Mouse (Mus musculus): ENCODE measurements around the gene F2rl2. TPM values are rescaled to one million over a fixed set of nuclear protein-coding genes. Genes with fewer than 3 reads are reported as not detected.
A peak's percentile ranks its signal among the peaks of the same experiment; 100 is the strongest.

F2rl2 gene
- 2.3 TPM in 2 replicates for polyA plus RNA-seq (2014; fragmentation: Nextera tagmentation; extraction: Ambion mirVana)

GRCm38 (mm10) chr13:95696654-95697163 is at the start of gene F2rl2:
Gene F2rl2, plus strand, starts transcription at chr13:95696853.
- H3K4me1 ChIP-seq (ENCODE audit: control insufficient read depth, insufficient read depth, low read length) = 0 out of 2 replicates have a peak, but pooled peaks cover 2% of the 10 kb centered on the region
- H3K36me3 ChIP-seq (ENCODE audit: control insufficient read depth, insufficient read depth, low read length) = no peaks in the 10 kb centered on the region
- no peak within 1 kb of the TSS for H3K4me3 ChIP-seq (ENCODE audit: low read depth, low read length)
- H3K9me3 ChIP-seq (ENCODE audit: control insufficient read depth, low read length) = no peaks in the 10 kb centered on the region
- 79% methylated on average over 4 of the region's 4 CpGs for WGBS
- H3K4me2 ChIP-seq (ENCODE audit: low read depth, severe bottlenecking) = no peak within 1 kb of the TSS
- H3K27ac ChIP-seq (replicated peaks; ENCODE audit: low read depth, low read length) = no peak within 1 kb of the TSS
- H3K27me3 ChIP-seq (ENCODE audit: control insufficient read depth, insufficient read depth, low read length) = no peaks in the 10 kb centered on the region
- ATAC-seq (ENCODE audit: insufficient number of reproducible peaks, low FRiP score, low TSS enrichment, low read depth) (no peak), DNase-seq (ENCODE audit: low spot score) (no peak)
- H3K9ac ChIP-seq (ENCODE audit: low read length) = no peak within 1 kb of the TSS

- 14% methylated on average over 4 of the region's 4 CpGs for WGBS
- H3K9me3 ChIP-seq (ENCODE audit: control insufficient read depth, low read length) = no peaks in the 10 kb centered on the region
- H3K27ac ChIP-seq (replicated peaks; ENCODE audit: low read depth, low read length) = peak overlapping the region; percentile 63; the same call in 1 of the 2 replicates
- H3K36me3 ChIP-seq (ENCODE audit: control insufficient read depth, insufficient read depth, low read length) = 0 out of 2 replicates have a peak, but pooled peaks cover 3% of the 10 kb centered on the region
- ATAC-seq (ENCODE audit: insufficient number of reproducible peaks, low FRiP score, low TSS enrichment, low read depth) (0 out of 2 replicates have a peak, but pooled peaks have one; percentile 22), DNase-seq (ENCODE audit: low spot score) (peak; percentile 54)
- H3K9ac ChIP-seq (ENCODE audit: low read length) = no peak overlapping the region
- no peaks in the 10 kb centered on the region for H3K27me3 ChIP-seq (ENCODE audit: control insufficient read depth, insufficient read depth, low read length)
- H3K4me2 ChIP-seq (ENCODE audit: low read depth, severe bottlenecking) = no peak overlapping the region
- no peak overlapping the region for H3K4me3 ChIP-seq (ENCODE audit: low read depth, low read length)
- H3K4me1 ChIP-seq (ENCODE audit: control insufficient read depth, insufficient read depth, low read length) = peaks cover 12% of the 10 kb centered on the region; the same call in 1 of the 2 replicates
Observed at GRCm38 (mm10) chr13:95647248-95647647, 49.4 kb upstream of the F2rl2 start.

GRCm38 (mm10) chr13:95649941-95650340 is 46.7 kb upstream of the F2rl2 start:
- no peak overlapping the region for H3K9ac ChIP-seq (ENCODE audit: low read length)
- H3K27ac ChIP-seq (replicated peaks; ENCODE audit: low read depth, low read length) = no peak overlapping the region
- 0 out of 2 replicates have a peak, but pooled peaks cover 3% of the 10 kb centered on the region for H3K36me3 ChIP-seq (ENCODE audit: control insufficient read depth, insufficient read depth, low read length)
- H3K4me3 ChIP-seq (ENCODE audit: low read depth, low read length) = no peak overlapping the region
- H3K27me3 ChIP-seq (ENCODE audit: control insufficient read depth, insufficient read depth, low read length) = no peaks in the 10 kb centered on the region
- ATAC-seq (ENCODE audit: insufficient number of reproducible peaks, low FRiP score, low TSS enrichment, low read depth) (no peak), DNase-seq (ENCODE audit: low spot score) (no peak)
- peaks cover 10% of the 10 kb centered on the region; the same call in 1 of the 2 replicates for H3K4me1 ChIP-seq (ENCODE audit: control insufficient read depth, insufficient read depth, low read length)
- no peaks in the 10 kb centered on the region for H3K9me3 ChIP-seq (ENCODE audit: control insufficient read depth, low read length)
- WGBS = 88% methylated on average over 3 of the region's 3 CpGs
- no peak overlapping the region for H3K4me2 ChIP-seq (ENCODE audit: low read depth, severe bottlenecking)

- Histone ChIP-seq H3K9ac (ENCODE audit: low read length) (no peak overlapping the region), H3K27ac (replicated peaks; ENCODE audit: low read depth, low read length) (no peak overlapping the region), H3K27me3 (ENCODE audit: control insufficient read depth, insufficient read depth, low read length) (no peaks in the 10 kb centered on the region), H3K36me3 (ENCODE audit: control insufficient read depth, insufficient read depth, low read length) (no peaks in the 10 kb centered on the region), H3K4me1 (ENCODE audit: control insufficient read depth, insufficient read depth, low read length) (peaks cover 7% of the 10 kb centered on the region), H3K9me3 (ENCODE audit: control insufficient read depth, low read length) (no peaks in the 10 kb centered on the region), H3K4me2 (ENCODE audit: low read depth, severe bottlenecking) (no peak overlapping the region), H3K4me3 (ENCODE audit: low read depth, low read length) (no peak overlapping the region)
- 74% methylated on average over 7 of the region's 7 CpGs for WGBS
- DNase-seq (ENCODE audit: low spot score) = no peak
- ATAC-seq (ENCODE audit: insufficient number of reproducible peaks, low FRiP score, low TSS enrichment, low read depth) = no peak
Observed at GRCm38 (mm10) chr13:95651870-95652668, 44.6 kb upstream of the F2rl2 start.

- peaks cover 3% of the 10 kb centered on the region; the same call in 1 of the 2 replicates for H3K4me1 ChIP-seq (ENCODE audit: control insufficient read depth, insufficient read depth, low read length)
- no peak for ATAC-seq (ENCODE audit: insufficient number of reproducible peaks, low FRiP score, low TSS enrichment, low read depth)
- H3K4me3 ChIP-seq (ENCODE audit: low read depth, low read length) = no peak overlapping the region
- H3K4me2 ChIP-seq (ENCODE audit: low read depth, severe bottlenecking) = no peak overlapping the region
- no peaks in the 10 kb centered on the region for H3K9me3 ChIP-seq (ENCODE audit: control insufficient read depth, low read length)
- no peaks in the 10 kb centered on the region for H3K27me3 ChIP-seq (ENCODE audit: control insufficient read depth, insufficient read depth, low read length)
- no peak for DNase-seq (ENCODE audit: low spot score)
- H3K9ac ChIP-seq (ENCODE audit: low read length) = no peak overlapping the region
- no peaks in the 10 kb centered on the region for H3K36me3 ChIP-seq (ENCODE audit: control insufficient read depth, insufficient read depth, low read length)
- no peak overlapping the region for H3K27ac ChIP-seq (replicated peaks; ENCODE audit: low read depth, low read length)
- WGBS = 80% methylated on average over 4 of the region's 4 CpGs
Observed at GRCm38 (mm10) chr13:95653696-95654095, 43.0 kb upstream of the F2rl2 start.

GRCm38 (mm10) chr13:95655284-95655683 is 41.4 kb upstream of the F2rl2 start:
- Histone ChIP-seq H3K27me3 (ENCODE audit: control insufficient read depth, insufficient read depth, low read length) (no peaks in the 10 kb centered on the region), H3K27ac (replicated peaks; ENCODE audit: low read depth, low read length) (no peak overlapping the region), H3K4me1 (ENCODE audit: control insufficient read depth, insufficient read depth, low read length) (peaks cover 3% of the 10 kb centered on the region; the same call in 1 of the 2 replicates), H3K4me2 (ENCODE audit: low read depth, severe bottlenecking) (no peak overlapping the region), H3K36me3 (ENCODE audit: control insufficient read depth, insufficient read depth, low read length) (no peaks in the 10 kb centered on the region; the same call in 1 of the 2 replicates), H3K9ac (ENCODE audit: low read length) (no peak overlapping the region), H3K4me3 (ENCODE audit: low read depth, low read length) (no peak overlapping the region), H3K9me3 (ENCODE audit: control insufficient read depth, low read length) (no peaks in the 10 kb centered on the region)
- ATAC-seq (ENCODE audit: insufficient number of reproducible peaks, low FRiP score, low TSS enrichment, low read depth) = no peak
- DNase-seq (ENCODE audit: low spot score) = peak; percentile 60
- 7% methylated on average over 9 of the region's 9 CpGs for whole genome bisulfite sequencing

- Histone ChIP-seq H3K9ac (ENCODE audit: low read length) (no peak overlapping the region), H3K4me3 (ENCODE audit: low read depth, low read length) (no peak overlapping the region), H3K36me3 (ENCODE audit: control insufficient read depth, insufficient read depth, low read length) (no peaks in the 10 kb centered on the region; the same call in 1 of the 2 replicates), H3K27me3 (ENCODE audit: control insufficient read depth, insufficient read depth, low read length) (no peaks in the 10 kb centered on the region), H3K9me3 (ENCODE audit: control insufficient read depth, low read length) (no peaks in the 10 kb centered on the region), H3K4me2 (ENCODE audit: low read depth, severe bottlenecking) (no peak overlapping the region), H3K4me1 (ENCODE audit: control insufficient read depth, insufficient read depth, low read length) (peaks cover 3% of the 10 kb centered on the region; the same call in 1 of the 2 replicates), H3K27ac (replicated peaks; ENCODE audit: low read depth, low read length) (no peak overlapping the region)
- ATAC-seq (ENCODE audit: insufficient number of reproducible peaks, low FRiP score, low TSS enrichment, low read depth) (no peak), DNase-seq (ENCODE audit: low spot score) (no peak)
- WGBS = 72% methylated on average over 9 of the region's 9 CpGs
Observed at GRCm38 (mm10) chr13:95657171-95657570, 39.5 kb upstream of the F2rl2 start.

- Histone ChIP-seq H3K27me3 (ENCODE audit: control insufficient read depth, insufficient read depth, low read length) (no peaks in the 10 kb centered on the region), H3K4me3 (ENCODE audit: low read depth, low read length) (no peak overlapping the region), H3K9me3 (ENCODE audit: control insufficient read depth, low read length) (no peaks in the 10 kb centered on the region), H3K9ac (ENCODE audit: low read length) (no peak overlapping the region), H3K27ac (replicated peaks; ENCODE audit: low read depth, low read length) (no peak overlapping the region), H3K36me3 (ENCODE audit: control insufficient read depth, insufficient read depth, low read length) (peaks cover 5% of the 10 kb centered on the region), H3K4me1 (ENCODE audit: control insufficient read depth, insufficient read depth, low read length) (peaks cover 3% of the 10 kb centered on the region; the same call in 1 of the 2 replicates), H3K4me2 (ENCODE audit: low read depth, severe bottlenecking) (no peak overlapping the region)
- DNase-seq (ENCODE audit: low spot score) (no peak), ATAC-seq (ENCODE audit: insufficient number of reproducible peaks, low FRiP score, low TSS enrichment, low read depth) (no peak)
- 85% methylated on average over 7 of the region's 7 CpGs for WGBS
Observed at GRCm38 (mm10) chr13:95659432-95659831, 37.2 kb upstream of the F2rl2 start.

Measured in limb, embryonic 11.5 days (tissue).